Mouse (Mus musculus) small intestine, adult 2 months (tissue): ENCODE results near the gene Prrc2b. TPM values are rescaled to one million over a fixed set of nuclear protein-coding genes. Genes with fewer than 3 reads are reported as not detected.
A peak's percentile ranks its signal among the peaks of the same experiment; 100 is the strongest.

Experiments
- H3K27ac ChIP-seq: fragments of 200-500 bp; 2 replicates; pipeline ENCODE4 v1.5.1; 2012; ENCODE audit warnings: low read depth, low read length, control low read depth, inconsistent platforms; ENCODE audit not compliant: insufficient read depth
- H3K27me3 ChIP-seq: fragments of 200-500 bp; 2 replicates; pipeline ENCODE4 v1.6.1; 2012; ENCODE audit warnings: mild to moderate bottlenecking, moderate library complexity, low read length, inconsistent platforms; ENCODE audit not compliant: control insufficient read depth, insufficient read depth
- H3K36me3 ChIP-seq: fragments of 200-500 bp; 2 replicates; pipeline ENCODE4 v1.6.1; 2012; ENCODE audit warnings: mild to moderate bottlenecking, low read length, control low read depth, inconsistent platforms; ENCODE audit not compliant: control insufficient read depth, insufficient read depth
- H3K4me1 ChIP-seq: fragments of 200-500 bp; 2 replicates; pipeline ENCODE4 v1.6.1; 2012; ENCODE audit warnings: low read length, inconsistent platforms, mixed read lengths; ENCODE audit not compliant: control insufficient read depth, insufficient read depth, insufficient read length
- H3K4me3 ChIP-seq: fragments of 200-500 bp; 2 replicates; pipeline ENCODE4 v1.5.1; 2012; ENCODE audit warnings: low read depth, mild to moderate bottlenecking, control low read depth, inconsistent platforms, low read length, moderate library complexity
- CTCF ChIP-seq: fragments of 200-500 bp; IDR thresholded peaks from 2 replicates; pipeline ENCODE4 v1.5.1; 2012; ENCODE audit warnings: low read depth, mild to moderate bottlenecking, control low read depth, inconsistent platforms, low read length, moderate library complexity, mixed read lengths; ENCODE audit not compliant: insufficient replicate concordance, insufficient read length; ENCODE audit errors: extremely low read depth
- POLR2A ChIP-seq: fragments of 200-500 bp; IDR thresholded peaks from 2 replicates; pipeline ENCODE4 v1.6.1; 2012; ENCODE audit warnings: low read depth, mild to moderate bottlenecking, control low read depth, inconsistent platforms, low read length, moderate library complexity
- WGBS: fragments of 180-500 bp; shearing (Covaris S2); methylation state at CpG from one replicate; pipeline ENCODE4 v1.1.7; 2018; 5-methylcytosine and 5-hydroxymethylcytosine counted together
- polyA plus RNA-seq: library from polyadenylated mRNA; depleted of rRNA; stranded (reverse); fragments of >200 nt; gene quantifications from 2 replicates; pipeline ENCODE4 v1.2.3, GENCODE M21; 2012

Prrc2b gene
- polyA plus RNA-seq, 1 experiment, result 23.4 TPM

- Histone ChIP-seq H3K27ac (no peak overlapping the region), H3K27me3 (no peaks in the 10 kb centered on the region), H3K4me3 (no peak overlapping the region), H3K4me1 (peaks cover 3% of the 10 kb centered on the region), H3K36me3 (no peaks in the 10 kb centered on the region)
- 74% methylated on average over 11 of the region's 11 CpGs for WGBS
- no peak for TF ChIP-seq CTCF
- TF ChIP-seq POLR2A, result no peak
Measured at GRCm38 (mm10) chr2:32129383-32130074, 21.4 kb upstream of the Prrc2b start.

GRCm38 (mm10) chr2:32130435-32130834 lies 20.4 kb upstream of the Prrc2b start:
- Histone ChIP-seq H3K4me3 (no peak overlapping the region), H3K4me1 (peaks cover 3% of the 10 kb centered on the region), H3K27ac (no peak overlapping the region), H3K36me3 (no peaks in the 10 kb centered on the region), H3K27me3 (no peaks in the 10 kb centered on the region)
- WGBS, result 32% methylated on average over 6 of the region's 6 CpGs
- TF ChIP-seq CTCF (peak; percentile 72; the same call in 1 of the 2 replicates), POLR2A (no peak)

GRCm38 (mm10) chr2:32131205-32131834 lies 19.6 kb upstream of the Prrc2b start:
- Histone ChIP-seq H3K4me3 (no peak overlapping the region), H3K4me1 (peaks cover 3% of the 10 kb centered on the region), H3K27me3 (no peaks in the 10 kb centered on the region), H3K36me3 (no peaks in the 10 kb centered on the region), H3K27ac (no peak overlapping the region)
- TF ChIP-seq POLR2A, result no peak
- TF ChIP-seq CTCF, result no peak
- WGBS, result 57% methylated on average over 9 of the region's 9 CpGs

GRCm38 (mm10) chr2:32131866-32132566 lies 18.9 kb upstream of the Prrc2b start:
- TF ChIP-seq CTCF (no peak), POLR2A (no peak)
- Histone ChIP-seq H3K4me3 (no peak overlapping the region), H3K36me3 (no peaks in the 10 kb centered on the region), H3K27me3 (no peaks in the 10 kb centered on the region), H3K27ac (no peak overlapping the region), H3K4me1 (peaks cover 3% of the 10 kb centered on the region)
- 64% methylated on average over 6 of the region's 6 CpGs for WGBS

GRCm38 (mm10) chr2:32132567-32132992 lies 18.3 kb upstream of the Prrc2b start:
- H3K4me3 ChIP-seq, result no peak overlapping the region
- H3K4me1 ChIP-seq, result peaks cover 3% of the 10 kb centered on the region
- no peak for TF ChIP-seq CTCF
- TF ChIP-seq POLR2A, result no peak
- 5% methylated on average over 12 of the region's 12 CpGs for WGBS
- H3K27ac ChIP-seq, result no peak overlapping the region
- no peaks in the 10 kb centered on the region for H3K27me3 ChIP-seq
- H3K36me3 ChIP-seq, result no peaks in the 10 kb centered on the region

- Histone ChIP-seq H3K27me3 (no peaks in the 10 kb centered on the region), H3K36me3 (no peaks in the 10 kb centered on the region), H3K27ac (no peak overlapping the region), H3K4me1 (peaks cover 3% of the 10 kb centered on the region), H3K4me3 (no peak overlapping the region)
- 8% methylated on average over 2 of the region's 2 CpGs for WGBS
- TF ChIP-seq POLR2A (no peak), CTCF (peak; percentile 67; the same call in 1 of the 2 replicates)
Measured at GRCm38 (mm10) chr2:32134039-32134438, 16.8 kb upstream of the Prrc2b start.
